Mouse (Mus musculus) embryonic stem cell, embryonic (primary cell): ENCODE data around the gene Pxylp1.

Experiments
- CTCF ChIA-PET, 4 experiments: fragments of 300-600 bp in 2 of 4; fragments of 350-600 bp in 2 of 4; sonication (Branson Sonifier 250); formaldehyde crosslinking; loops; one replicate each; lab custom pipeline; 2022; ENCODE audit warnings: inconsistent platforms in 2 of 4; lab: Charles Lee
- POLR2A ChIA-PET, 4 experiments: fragments of 300-600 bp in 2 of 4; fragments of 350-600 bp in 2 of 4; sonication (Branson Sonifier 250); formaldehyde crosslinking; loops; one replicate each; lab custom pipeline; 2022; ENCODE audit warnings: antibody characterized with exemption in 4 of 4, inconsistent platforms in 1 of 4; lab: Charles Lee

Pxylp1 gene

GRCm38 (mm10) chr9:96878464-96878863 lies 14.0 kb downstream of the Pxylp1 start:
- ChIA-PET CTCF (interaction anchor here (0.5 to 2.6 kb wide), 7 partner anchors 10 to 756 kb away, joined by 3 to 17 read pairs (median 3); no protein-coding TSS in a partner anchor), POLR2A (interaction anchor here in 2 of 4 experiments (0.9 to 3.6 kb wide), 4 partner anchors 11 to 356 kb away, joined by 3 to 16 read pairs (median 4); no protein-coding TSS in a partner anchor)

DNA sequence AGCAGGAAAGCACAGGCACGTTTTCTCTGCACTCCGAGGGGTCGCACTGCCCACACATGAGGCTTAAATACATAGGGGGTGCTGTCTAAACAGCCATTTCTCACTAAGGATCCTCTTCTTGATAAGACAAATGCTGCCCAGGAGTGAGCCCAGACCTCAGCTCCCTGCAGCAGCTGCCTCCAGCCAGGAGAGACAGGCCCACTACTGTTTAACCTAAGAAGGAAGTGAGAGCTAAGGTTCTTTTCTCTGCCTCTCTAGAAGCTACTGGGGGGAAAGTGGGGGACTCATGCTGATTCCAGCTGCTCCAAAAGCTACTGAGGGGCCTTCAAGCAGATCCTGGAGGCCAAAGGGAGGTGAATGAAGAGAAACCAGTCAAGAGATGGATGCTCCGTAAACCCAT lies 16.8 kb downstream of the Pxylp1 start:
- POLR2A ChIA-PET = interaction anchor here in 1 of 4 experiments (0.6 kb wide), 1 partner anchor 10 kb away, joined by 3 read pairs; no protein-coding TSS in a partner anchor
- CTCF ChIA-PET = interaction anchor here in 2 of 4 experiments (1.6 kb wide), 2 partner anchors 13 to 14 kb away, joined by 4 read pairs; no protein-coding TSS in a partner anchor

- CTCF ChIA-PET = interaction anchor here (0.7 to 2.5 kb wide), 17 partner anchors 9 to 745 kb away, joined by 3 to 21 read pairs (median 4); no protein-coding TSS in a partner anchor
- POLR2A ChIA-PET = interaction anchor here in 2 of 4 experiments (1.2 to 1.3 kb wide), 3 partner anchors 12 to 16 kb away, joined by 3 to 4 read pairs (median 3); no protein-coding TSS in a partner anchor
Observed at GRCm38 (mm10) chr9:96873082-96873481, 19.4 kb downstream of the Pxylp1 start.

- ChIA-PET CTCF (interaction anchor here in 3 of 4 experiments (0.8 to 2.3 kb wide), 9 partner anchors 16 to 520 kb away, joined by 3 to 10 read pairs (median 5); no protein-coding TSS in a partner anchor), POLR2A (interaction anchor here in 3 of 4 experiments (0.6 to 1.6 kb wide), 6 partner anchors 16 to 751 kb away, joined by 3 to 7 read pairs (median 4); partner anchors contain the start of gene Gk5 (in 1 of the 3))
Observed at GRCm38 (mm10) chr9:96870104-96870503, 22.4 kb downstream of the Pxylp1 start.

DNA sequence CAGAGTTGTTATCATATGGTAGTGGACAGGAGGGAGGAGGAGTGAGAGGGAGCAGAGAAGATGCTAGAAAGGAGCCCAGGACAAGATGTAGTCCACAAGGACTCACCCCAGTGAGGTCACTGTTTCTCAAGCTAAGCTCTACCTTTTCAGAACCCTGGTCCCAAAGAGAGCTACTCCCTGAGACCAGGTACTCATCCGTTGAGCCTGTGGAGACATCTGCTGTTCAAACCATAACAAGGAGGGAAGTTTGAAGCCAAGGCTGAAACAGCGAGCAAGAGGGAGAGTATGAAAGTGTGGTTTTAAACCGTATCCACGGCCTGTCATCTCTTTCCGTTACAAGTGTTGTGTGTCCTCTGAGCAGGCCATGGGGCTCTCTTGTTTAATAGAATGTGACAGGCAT lies 22.9 kb downstream of the Pxylp1 start:
- ChIA-PET CTCF (interaction anchor here in 3 of 4 experiments (0.6 to 2.3 kb wide), 8 partner anchors 16 to 200 kb away, joined by 3 to 10 read pairs (median 5); no protein-coding TSS in a partner anchor), POLR2A (interaction anchor here in 2 of 4 experiments (1.0 to 1.6 kb wide), 5 partner anchors 16 to 750 kb away, joined by 3 to 7 read pairs (median 5); partner anchors contain the start of gene Gk5 (in 1 of the 2))

DNA sequence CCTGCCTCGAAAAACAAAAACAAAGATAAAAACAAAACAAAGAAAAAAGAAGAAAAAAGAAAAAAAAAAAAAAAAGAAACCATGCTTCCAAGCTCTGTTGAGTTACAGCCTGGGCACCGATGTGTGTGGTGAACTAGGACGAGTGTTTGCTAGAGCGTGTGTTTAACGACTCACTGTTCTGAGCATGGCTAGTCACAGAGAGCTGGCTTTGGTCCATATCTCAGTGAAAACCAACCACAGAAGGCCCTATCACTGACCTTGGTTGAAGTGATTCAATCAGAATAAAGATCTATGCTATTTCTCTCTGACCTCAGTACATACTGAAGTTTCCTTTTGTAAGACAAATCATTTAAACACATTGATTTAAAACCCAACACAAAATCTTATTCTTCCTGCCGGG lies 23.9 kb downstream of the Pxylp1 start:
- CTCF ChIA-PET = interaction anchor here in 1 of 4 experiments (0.6 kb wide), 1 partner anchor 561 kb away, joined by 5 read pairs; no protein-coding TSS in a partner anchor
- POLR2A ChIA-PET = interaction anchor here in 1 of 4 experiments (1.3 kb wide), 1 partner anchor 20 kb away, joined by 5 read pairs; no protein-coding TSS in a partner anchor

- POLR2A ChIA-PET = no interaction called here
- CTCF ChIA-PET = interaction anchor here in 2 of 4 experiments (0.5 to 0.7 kb wide), 3 partner anchors 26 to 505 kb away, joined by 4 to 6 read pairs (median 5); no protein-coding TSS in a partner anchor
Observed at GRCm38 (mm10) chr9:96867165-96867564, 25.3 kb downstream of the Pxylp1 start.

GRCm38 (mm10) chr9:96866196-96866595 lies 26.3 kb downstream of the Pxylp1 start:
- ChIA-PET CTCF (interaction anchor here in 2 of 4 experiments (0.8 to 1.0 kb wide), 2 partner anchors 23 to 41 kb away, joined by 3 read pairs; no protein-coding TSS in a partner anchor), POLR2A (interaction anchor here in 1 of 4 experiments (0.9 kb wide), 1 partner anchor 20 kb away, joined by 4 read pairs; no protein-coding TSS in a partner anchor)

- POLR2A ChIA-PET = interaction anchor here in 1 of 4 experiments (0.5 to 0.9 kb wide), 2 partner anchors 20 to 65 kb away, joined by 4 read pairs; no protein-coding TSS in a partner anchor
- CTCF ChIA-PET = interaction anchor here in 2 of 4 experiments (0.8 to 1.0 kb wide), 2 partner anchors 24 to 40 kb away, joined by 3 read pairs; no protein-coding TSS in a partner anchor
Observed at GRCm38 (mm10) chr9:96865473-96866050, 26.9 kb downstream of the Pxylp1 start.

DNA sequence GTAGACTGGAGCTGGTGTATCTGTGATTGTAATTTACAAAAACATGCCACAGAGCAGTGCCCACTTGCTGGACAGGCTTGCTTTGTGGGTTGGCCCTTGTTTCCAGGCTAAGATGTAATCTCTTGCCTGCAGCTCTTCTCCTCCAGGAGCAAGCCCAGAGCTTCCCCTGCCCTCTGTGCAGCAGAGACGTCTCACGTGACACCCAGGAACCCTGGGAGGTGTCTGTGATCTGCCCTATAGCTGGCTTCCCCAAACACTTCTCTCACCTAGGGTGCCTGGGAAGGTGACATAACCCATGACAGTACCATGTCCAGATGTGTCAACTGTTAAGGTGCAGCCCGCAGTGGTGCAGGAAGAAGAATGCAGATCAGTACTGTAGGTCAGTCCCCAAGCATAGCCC lies 28.9 kb downstream of the Pxylp1 start:
- ChIA-PET CTCF (interaction anchor here in 2 of 4 experiments (0.5 to 1.5 kb wide), 2 partner anchors 11 to 26 kb away, joined by 3 to 4 read pairs; no protein-coding TSS in a partner anchor), POLR2A (interaction anchor here in 1 of 4 experiments (0.9 kb wide), 1 partner anchor 8 kb away, joined by 3 read pairs; no protein-coding TSS in a partner anchor)

GRCm38 (mm10) chr9:96862836-96863235 lies 29.6 kb downstream of the Pxylp1 start:
- POLR2A ChIA-PET = interaction anchor here in 1 of 4 experiments (1.2 kb wide), 1 partner anchor 220 kb away, joined by 4 read pairs; no protein-coding TSS in a partner anchor
- CTCF ChIA-PET = interaction anchor here in 3 of 4 experiments (0.5 to 1.5 kb wide), 3 partner anchors 12 to 26 kb away, joined by 3 to 4 read pairs (median 4); no protein-coding TSS in a partner anchor

DNA sequence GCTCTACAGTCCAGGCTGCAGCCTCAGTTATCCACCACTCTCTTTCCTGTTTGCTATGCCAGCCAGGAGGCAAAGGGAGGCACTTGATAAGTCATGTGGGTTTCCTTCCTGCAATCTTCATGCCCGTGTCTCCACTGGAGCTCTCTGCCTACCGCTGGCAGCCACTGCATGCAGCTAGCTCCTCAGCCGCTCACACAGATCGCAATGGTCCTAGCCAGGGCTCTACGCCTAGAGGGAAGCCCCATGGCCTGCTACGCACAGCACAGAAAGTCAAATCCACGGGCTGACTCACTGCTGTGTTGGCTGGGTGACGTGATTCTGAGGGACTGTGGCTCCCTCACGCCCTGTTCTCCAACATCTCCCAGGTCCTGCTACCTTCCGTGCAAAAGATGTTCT lies 31.4 kb downstream of the Pxylp1 start:
- ChIA-PET POLR2A (interaction anchor here in 1 of 4 experiments (1.1 to 1.4 kb wide), 3 partner anchors 10 to 22 kb away, joined by 3 to 5 read pairs (median 3); no protein-coding TSS in a partner anchor), CTCF (interaction anchor here in 3 of 4 experiments (0.7 to 1.4 kb wide), 3 partner anchors 11 to 31 kb away, joined by 3 to 5 read pairs (median 4); no protein-coding TSS in a partner anchor)

DNA sequence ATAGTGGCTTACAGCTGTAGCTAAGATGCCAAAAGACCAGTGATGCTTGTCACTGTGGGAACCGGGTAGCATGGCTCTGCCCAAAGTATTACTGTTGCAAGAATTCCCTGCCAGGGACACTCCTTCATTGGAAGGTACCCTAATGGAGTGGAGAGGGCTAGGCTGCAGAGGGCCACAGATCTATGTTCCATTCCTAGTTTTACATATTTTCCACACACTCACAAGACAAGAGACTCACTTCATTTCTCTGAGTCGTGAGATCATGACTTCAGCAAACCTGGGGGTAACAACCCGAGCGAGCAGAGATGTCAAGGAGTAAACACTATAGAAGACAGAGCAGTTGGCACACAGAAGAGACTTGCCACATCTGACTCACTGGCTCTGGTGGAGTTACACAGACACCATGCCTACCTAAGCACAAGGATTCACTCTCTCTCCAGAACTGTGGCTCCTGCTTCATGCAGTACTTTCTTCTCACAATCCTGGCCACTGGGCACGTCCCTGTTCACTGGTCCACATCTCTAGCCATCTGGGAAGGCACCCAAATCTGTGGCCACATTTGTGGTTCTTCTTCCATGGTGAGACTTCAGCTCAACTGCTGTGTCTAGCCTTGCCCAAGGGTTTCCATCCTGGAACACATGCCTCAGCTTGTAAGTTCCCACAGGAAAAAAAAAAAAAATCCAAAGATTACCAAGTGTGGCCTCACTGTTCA lies 31.9 kb downstream of the Pxylp1 start:
- CTCF ChIA-PET = interaction anchor here in 2 of 4 experiments (0.7 to 1.4 kb wide), 2 partner anchors 28 to 31 kb away, joined by 4 to 5 read pairs; no protein-coding TSS in a partner anchor

DNA sequence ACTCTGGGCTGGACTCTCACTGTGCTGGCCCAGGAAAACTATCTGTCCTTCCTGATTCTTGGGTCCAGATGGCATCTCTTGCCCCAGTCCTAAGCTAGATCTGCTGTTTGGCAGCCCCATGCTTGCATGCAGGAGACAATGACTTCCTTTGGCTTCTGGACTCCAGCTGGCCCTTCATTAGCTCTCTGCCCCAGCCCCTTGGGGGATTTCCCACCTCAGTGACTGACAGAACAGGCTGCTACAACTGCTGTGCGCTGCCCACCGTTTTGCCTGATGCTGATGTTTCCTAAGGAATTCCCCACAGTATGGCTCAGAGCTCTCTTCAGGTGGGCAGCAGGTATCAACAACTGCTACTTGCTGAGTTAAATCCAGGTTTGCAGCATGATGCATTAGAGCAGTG lies 33.4 kb downstream of the Pxylp1 start:
- ChIA-PET POLR2A (no interaction called here), CTCF (interaction anchor here in 1 of 4 experiments (0.8 kb wide), 1 partner anchor 14 kb away, joined by 3 read pairs; no protein-coding TSS in a partner anchor)

More for the DNA sequence above, 31.9 kb downstream of the Pxylp1 start:
- POLR2A ChIA-PET = interaction anchor here in 1 of 4 experiments (1.1 to 1.4 kb wide), 3 partner anchors 9 to 22 kb away, joined by 3 to 5 read pairs (median 3); no protein-coding TSS in a partner anchor

GRCm38 (mm10) chr9:96857838-96858237 lies 34.6 kb downstream of the Pxylp1 start:
- ChIA-PET CTCF (no interaction called here), POLR2A (no interaction called here)

DNA sequence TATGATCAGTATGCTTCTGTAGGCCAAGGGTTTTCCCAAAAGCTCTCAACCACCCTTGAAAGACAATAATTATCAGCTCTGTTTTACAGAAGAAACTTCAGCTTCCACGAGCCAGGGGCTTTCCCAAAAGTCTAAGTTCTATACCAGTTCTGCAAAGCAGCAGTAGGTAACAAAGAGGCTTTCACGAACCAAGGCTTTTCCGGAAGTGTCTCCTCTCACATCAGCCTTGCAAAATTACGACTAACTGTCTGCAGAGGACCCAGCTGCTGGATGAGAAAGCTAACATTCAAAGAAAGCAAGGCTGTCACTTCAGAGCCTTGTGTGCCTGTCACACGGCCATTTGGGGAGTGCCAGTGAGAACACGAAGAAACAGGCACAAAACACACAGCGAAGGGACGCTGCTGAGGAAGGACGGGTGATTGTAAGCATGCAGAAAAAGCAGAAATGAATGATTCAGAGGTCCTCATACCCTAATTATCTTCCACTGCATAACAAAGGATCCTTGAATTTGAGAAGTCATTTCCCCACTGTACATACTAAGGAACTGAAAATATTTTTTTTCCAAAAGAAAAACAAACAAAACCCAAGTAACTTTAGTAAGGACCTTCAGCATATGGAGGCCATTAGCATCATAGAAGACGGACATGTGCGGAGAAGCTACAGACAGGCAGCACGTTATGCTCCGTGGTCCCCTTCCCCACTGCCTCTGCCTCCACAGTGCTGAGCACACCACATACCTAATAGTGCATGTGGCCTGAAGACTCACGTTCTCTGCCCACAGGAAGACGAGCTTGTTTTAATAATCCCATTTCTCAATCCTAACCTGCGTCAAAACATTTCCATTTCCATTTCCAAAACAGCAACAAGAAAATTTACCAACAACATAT lies 38.9 kb downstream of the Pxylp1 start:
- ChIA-PET POLR2A (no interaction called here), CTCF (interaction anchor here in 1 of 4 experiments (1.0 kb wide), 1 partner anchor 36 kb away, joined by 3 read pairs; no protein-coding TSS in a partner anchor)
